Mouse (Mus musculus) cerebellum, adult 2 months (tissue): ENCODE results near the gene Plcb2.

Source experiments
- CTCF ChIP-seq: fragments of 200-500 bp; IDR thresholded peaks from 2 replicates; pipeline ENCODE4 v1.5.1; 2011; ENCODE audit warnings: low read depth, mild to moderate bottlenecking, control low read depth, low read length, moderate library complexity, borderline replicate concordance; ENCODE audit not compliant: insufficient read depth
- POLR2A ChIP-seq: fragments of 200-500 bp; IDR thresholded peaks from 2 replicates; pipeline ENCODE4 v1.6.1; 2011; ENCODE audit warnings: low read length, control low read depth, borderline replicate concordance; ENCODE audit not compliant: insufficient read depth

DNA sequence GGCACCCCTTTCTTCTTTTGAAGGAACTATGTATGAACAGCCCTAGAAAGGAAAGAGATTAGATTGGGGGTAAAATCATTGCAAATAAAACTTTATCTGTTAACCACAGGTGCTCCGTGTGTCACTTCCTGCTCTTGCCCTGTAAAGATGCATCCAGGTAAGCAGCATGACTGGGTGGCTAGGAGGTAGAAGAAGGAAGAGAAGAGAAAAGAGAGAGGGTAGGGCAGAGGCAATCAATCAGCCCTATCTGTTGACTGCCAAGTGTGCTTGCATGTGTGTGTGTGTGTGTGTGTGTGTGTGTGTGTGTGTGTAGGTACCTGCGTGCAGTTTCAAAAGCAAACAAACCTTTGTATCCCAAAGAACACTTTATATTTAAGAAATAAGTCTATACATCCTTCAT, 46.3 kb upstream of the Plcb2 start:
- no peak for TF ChIP-seq CTCF
- TF ChIP-seq POLR2A: no peak
